Comparison of ENCODE assay signal across 8 mouse cellular contexts in the genomic region with DNA sequence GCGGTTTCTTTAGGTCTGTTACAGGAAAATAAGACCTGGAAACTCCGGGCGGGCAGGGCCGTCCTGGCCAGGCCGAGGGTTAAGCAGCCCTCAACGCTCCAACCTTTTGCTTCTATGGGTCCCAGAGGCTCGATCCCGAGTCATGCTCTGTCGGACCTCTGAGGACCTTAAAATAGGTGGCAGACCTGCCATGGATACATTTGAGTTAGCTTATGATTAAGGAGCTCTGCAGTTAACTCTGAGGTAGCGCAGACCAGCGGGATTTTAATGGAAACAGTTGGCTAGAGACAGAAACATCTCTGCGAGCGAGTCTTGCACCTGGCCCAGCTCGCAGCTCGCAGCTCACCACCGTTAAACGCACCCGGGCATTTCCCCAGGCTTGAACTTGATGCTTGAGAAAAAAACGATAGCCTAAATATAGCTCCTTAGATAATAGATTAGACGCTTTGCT. TPM values are rescaled to one million over a fixed set of nuclear protein-coding genes. Genes with fewer than 3 reads are reported as not detected.
A peak's percentile ranks its signal among the peaks of the same experiment; 100 is the strongest.
DNase-seq lines count a peak whose midpoint lies in the region; ATAC-seq lines count a peak whose summit lies in the region.

No protein-coding gene starts in this region.

- peak overlapping the region; percentile 95 for H3K4me3 ChIP-seq in hindbrain, embryonic 14.5 days (replicated peaks; ENCODE audit: low read length)
- peak overlapping the region; percentile 86 for H3K4me3 ChIP-seq in midbrain, embryonic 14.5 days (replicated peaks; ENCODE audit: low read depth, low read length)

- WGBS in hindbrain, embryonic 14.5 days, result under 1% methylated on average over 20 of the region's 20 CpGs
- WGBS in midbrain, embryonic 14.5 days, result under 1% methylated on average over 20 of the region's 20 CpGs

- H3K36me3 ChIP-seq in hindbrain, embryonic 14.5 days (replicated peaks; ENCODE audit: control insufficient read depth, insufficient read depth), result no peaks in the 10 kb centered on the region
- no peaks in the 10 kb centered on the region for H3K36me3 ChIP-seq in midbrain, embryonic 14.5 days (ENCODE audit: control insufficient read depth, insufficient read depth, low read length)

- DNase-seq in frontal cortex, postnatal 14 days (ENCODE audit: low spot score in 2 of 2), result no peak
- DNase-seq in spleen, postnatal 36 days (ENCODE audit: low spot score in 2 of 2), result peak; percentile 36 to 44
- no peak for DNase-seq in spleen, postnatal 4 days (ENCODE audit: low spot score in 2 of 2)
- no peak for DNase-seq in hindbrain, embryonic 14.5 days (ENCODE audit: low spot score)
- no peak for DNase-seq in midbrain, embryonic 14.5 days
- DNase-seq in adrenal gland, adult 2 months, result no peak
- DNase-seq in left cerebral cortex, adult 8-10 months (ENCODE audit: low spot score in 2 of 2), result no peak

- peak overlapping the region; percentile 61 for H3K4me2 ChIP-seq in hindbrain, embryonic 14.5 days (replicated peaks)
- peak overlapping the region; percentile 83 for H3K4me2 ChIP-seq in midbrain, embryonic 14.5 days (ENCODE audit: low read length)

- H3K9me3 ChIP-seq in hindbrain, embryonic 14.5 days (ENCODE audit: control insufficient read depth, low read length), result no peaks in the 10 kb centered on the region
- no peaks in the 10 kb centered on the region for H3K9me3 ChIP-seq in midbrain, embryonic 14.5 days (ENCODE audit: control insufficient read depth, low read length)

- ATAC-seq in frontal cortex, adult (ENCODE audit: low TSS enrichment), result peak; percentile 22
- peak; percentile 54 for ATAC-seq in hindbrain, embryonic 14.5 days (ENCODE audit: low FRiP score)
- ATAC-seq in midbrain, embryonic 14.5 days (ENCODE audit: low FRiP score, low TSS enrichment), result no peak; the same call in 1 of the 2 replicates

- no peaks in the 10 kb centered on the region for H3K27me3 ChIP-seq in hindbrain, embryonic 14.5 days (ENCODE audit: control insufficient read depth, insufficient read depth, low read length)
- no peaks in the 10 kb centered on the region for H3K27me3 ChIP-seq in midbrain, embryonic 14.5 days (ENCODE audit: control insufficient read depth, insufficient read depth, low read length)

- H3K4me1 ChIP-seq in hindbrain, embryonic 14.5 days (replicated peaks; ENCODE audit: control insufficient read depth, insufficient read depth, low read length), result peaks cover 20% of the 10 kb centered on the region
- peaks cover 25% of the 10 kb centered on the region for H3K4me1 ChIP-seq in midbrain, embryonic 14.5 days (ENCODE audit: control insufficient read depth, insufficient read depth, low read length)

- peak overlapping the region; percentile 97 for H3K9ac ChIP-seq in hindbrain, embryonic 14.5 days
- H3K9ac ChIP-seq in midbrain, embryonic 14.5 days (replicated peaks; ENCODE audit: low read length), result peak overlapping the region; percentile 95

- peak overlapping the region; percentile 100 for H3K27ac ChIP-seq in hindbrain, embryonic 14.5 days
- peak overlapping the region; percentile 99 for H3K27ac ChIP-seq in midbrain, embryonic 14.5 days (replicated peaks; ENCODE audit: low read depth, low read length)

RNA-seq across cellular contexts. Expression of gene Kansl1l, which starts 0.5 kb away (rescaled TPM):
- polyA plus RNA-seq in hindbrain, embryonic 14.5 days (2014; fragmentation: Nextera tagmentation; extraction: Ambion mirVana), result 12.8 and 12.9 TPM in 2 replicates
- polyA plus RNA-seq in midbrain, embryonic 14.5 days (2014; fragmentation: Nextera tagmentation; extraction: Ambion mirVana), result 13.9 and 15.9 TPM in 2 replicates
- total RNA-seq in adrenal gland, adult 2 months (2021), result 10 to 100 TPM; 18.2 to 21.1 TPM
- 1.1 TPM in 2 replicates for polyA plus RNA-seq in adrenal gland, adult 2 months (2012; rRNA removed)
- 10 to 100 TPM; 14.5 to 21.5 (median 18.3) TPM for total RNA-seq in left cerebral cortex, adult 8-10 months (2022)

RNA-seq across cellular contexts. Expression of gene Acadl, which starts 45.2 kb away (rescaled TPM):
- 58.8 and 59.5 TPM in 2 replicates for polyA plus RNA-seq in hindbrain, embryonic 14.5 days (2014; fragmentation: Nextera tagmentation; extraction: Ambion mirVana)
- polyA plus RNA-seq in midbrain, embryonic 14.5 days (2014; fragmentation: Nextera tagmentation; extraction: Ambion mirVana), result 27.9 and 41.1 TPM in 2 replicates
- 100 to 1,000 TPM; 531 to 670 TPM for total RNA-seq in adrenal gland, adult 2 months (2021)
- polyA plus RNA-seq in adrenal gland, adult 2 months (2012; rRNA removed), result 37.4 and 41.0 TPM in 2 replicates
- total RNA-seq in left cerebral cortex, adult 8-10 months (2022), result 10 to 100 TPM; 31.2 to 33.2 (median 32.6) TPM

Comparison
In these comparisons a context has a peak if more than half of its experiments do, and no peak if none do; other contexts are left out.
1. DNase-seq: peak in spleen, postnatal 36 days (2 of 2); none in frontal cortex, postnatal 14 days (0 of 2), spleen, postnatal 4 days (0 of 2), hindbrain, embryonic 14.5 days (single experiment), midbrain, embryonic 14.5 days (single experiment), adrenal gland, adult 2 months (single experiment) and left cerebral cortex, adult 8-10 months (0 of 2).